Mouse (Mus musculus) liver, postnatal 0 days (tissue): ENCODE measurements at regions not wholly inside any gene's neighbourhood (a gene's known extent, or its start where the extent isn't known, plus 50 kb on each side); places are given as distances from the start of the nearest gene placed in this dataset.

Experiments
- ATAC-seq: fragments of 200-750 bp; cut with Nextera tagmentation; 2 replicates; pipeline ENCODE4 v1.8.0; 2017; ENCODE audit warnings: mild to moderate bottlenecking, moderate library complexity
- DNase-seq: peaks from one replicate; pipeline ENCODE4 v3.0.0-alpha.2; 2016
- H3K27ac ChIP-seq: fragments of 300-500 bp; sonication (generic); 2 replicates; pipeline ENCODE4 v1.5.1; 2014; ENCODE audit warnings: antibody characterized with exemption, moderate library complexity, mild to moderate bottlenecking, low read depth
- H3K27me3 ChIP-seq: fragments of 300-500 bp; sonication (generic); 2 replicates; pipeline ENCODE4 v1.6.1; 2014; ENCODE audit warnings: low read length, control low read depth, mixed read lengths; ENCODE audit not compliant: insufficient read depth
- H3K36me3 ChIP-seq: fragments of 300-500 bp; sonication (generic); replicated peaks from 2 replicates; pipeline ENCODE4 v1.6.1; 2014; ENCODE audit warnings: mild to moderate bottlenecking, control low read depth, low read length, moderate library complexity, mixed read lengths; ENCODE audit not compliant: insufficient read depth
- H3K4me1 ChIP-seq: fragments of 300-500 bp; sonication (generic); 2 replicates; pipeline ENCODE4 v1.6.1; 2014; ENCODE audit warnings: antibody characterized with exemption, mild to moderate bottlenecking, control low read depth; ENCODE audit not compliant: insufficient read depth
- H3K4me2 ChIP-seq: fragments of 300-500 bp; sonication (generic); 2 replicates; pipeline ENCODE4 v1.6.1; 2014; ENCODE audit warnings: low read depth, mild to moderate bottlenecking, low read length, moderate library complexity, mixed read lengths
- H3K4me3 ChIP-seq: fragments of 300-500 bp; sonication (generic); 2 replicates; pipeline ENCODE4 v1.5.1; 2014; ENCODE audit warnings: low read depth, low read length
- H3K9ac ChIP-seq: fragments of 300-500 bp; sonication (generic); replicated peaks from 2 replicates; pipeline ENCODE4 v1.6.1; 2014; ENCODE audit warnings: mild to moderate bottlenecking, moderate library complexity
- H3K9me3 ChIP-seq: fragments of 300-500 bp; sonication (generic); 2 replicates; pipeline ENCODE4 v1.6.1; 2016; ENCODE audit warnings: mild to moderate bottlenecking, control low read depth, low read length, mixed read lengths
- CTCF ChIP-seq: sonication (generic); IDR thresholded peaks from 2 replicates; pipeline ENCODE4 v1.5.1; 2016; ENCODE audit warnings: antibody characterized with exemption, low read depth
- EP300 ChIP-seq: IDR thresholded peaks from 2 replicates; pipeline ENCODE4 v1.6.1; 2016; ENCODE audit warnings: antibody characterized with exemption, low read depth, mild to moderate bottlenecking
- WGBS: fragments of 180-500 bp; shearing (Covaris S2); extraction: QIAGEN DNeasy Blood & Tissue Kit; methylation state at CpG from one replicate; pipeline ENCODE4 v1.1.7; 2014; ENCODE audit not compliant: insufficient replicate concordance; 5-methylcytosine and 5-hydroxymethylcytosine counted together

DNA sequence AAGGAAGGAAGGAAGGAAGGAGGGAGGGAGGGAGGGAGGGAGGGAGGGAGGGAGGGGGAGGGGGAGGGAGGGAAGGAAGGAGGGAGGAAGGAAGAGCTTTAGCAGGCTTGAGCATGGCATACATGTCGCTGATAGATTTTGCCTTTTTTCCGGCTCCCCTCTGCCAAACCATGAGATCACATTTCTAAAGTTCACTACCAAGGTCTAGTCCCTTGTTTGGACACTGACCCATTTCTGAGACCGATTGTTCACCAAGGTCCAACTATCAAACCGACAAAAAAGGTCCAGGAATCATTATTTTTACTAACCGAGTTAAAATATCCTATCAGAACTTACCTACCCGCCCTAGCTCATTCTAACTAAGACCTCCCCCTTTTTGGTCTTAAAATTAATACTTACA lies 120.1 kb downstream of the Sox2 start:
- WGBS: 62% methylated on average over 6 of the region's 6 CpGs
- Histone ChIP-seq H3K27ac (no peak overlapping the region), H3K4me2 (no peak overlapping the region), H3K27me3 (no peaks in the 10 kb centered on the region), H3K36me3 (no peaks in the 10 kb centered on the region), H3K9ac (no peak overlapping the region), H3K4me3 (no peak overlapping the region), H3K4me1 (no peaks in the 10 kb centered on the region), H3K9me3 (no peaks in the 10 kb centered on the region)
- ATAC-seq (no peak), DNase-seq (no peak)
- TF ChIP-seq CTCF (no peak), EP300 (no peak)

GRCm38 (mm10) chr3:34772035-34772434 lies 121.8 kb downstream of the Sox2 start:
- Histone ChIP-seq H3K27me3 (no peaks in the 10 kb centered on the region), H3K36me3 (no peaks in the 10 kb centered on the region), H3K4me2 (no peak overlapping the region), H3K9ac (no peak overlapping the region), H3K9me3 (no peaks in the 10 kb centered on the region), H3K27ac (no peak overlapping the region), H3K4me3 (no peak overlapping the region), H3K4me1 (no peaks in the 10 kb centered on the region)
- no peak for DNase-seq
- WGBS: 59% methylated on average over 3 of the region's 3 CpGs
- TF ChIP-seq EP300 (no peak), CTCF (no peak)
- no peak for ATAC-seq

- DNase-seq (no peak), ATAC-seq (no peak)
- Histone ChIP-seq H3K4me2 (no peak overlapping the region), H3K9ac (no peak overlapping the region), H3K27ac (no peak overlapping the region), H3K4me3 (no peak overlapping the region), H3K27me3 (no peaks in the 10 kb centered on the region), H3K36me3 (no peaks in the 10 kb centered on the region), H3K4me1 (no peaks in the 10 kb centered on the region), H3K9me3 (no peaks in the 10 kb centered on the region)
- TF ChIP-seq EP300 (no peak), CTCF (no peak)
- 31% methylated on average over 23 of the region's 23 CpGs for WGBS
These were observed 123.6 kb downstream of the Sox2 start for GRCm38 (mm10) chr3:34773678-34774425.

DNA sequence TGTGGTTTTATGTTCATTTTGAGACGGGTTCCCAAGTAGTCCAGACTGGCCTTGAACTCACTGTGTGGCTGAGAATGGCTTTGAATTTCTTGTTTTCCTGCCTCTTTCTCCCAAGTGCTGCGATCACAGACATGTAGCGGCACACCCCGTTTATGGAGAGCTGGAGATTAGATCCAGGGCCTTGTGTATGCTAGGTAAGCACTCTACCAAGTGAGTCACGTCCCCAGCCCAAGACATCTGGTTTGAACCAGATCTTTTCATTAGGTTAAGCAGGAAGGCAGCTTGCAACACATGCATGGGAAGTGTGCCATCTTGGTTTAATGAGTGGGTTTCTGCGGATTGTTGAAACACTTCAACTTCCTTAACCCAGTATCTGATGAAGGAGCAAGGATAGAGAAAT lies 131.6 kb downstream of the Sox2 start:
- Histone ChIP-seq H3K36me3 (no peaks in the 10 kb centered on the region), H3K27me3 (no peaks in the 10 kb centered on the region), H3K27ac (no peak overlapping the region), H3K9me3 (no peaks in the 10 kb centered on the region), H3K9ac (no peak overlapping the region), H3K4me1 (no peaks in the 10 kb centered on the region), H3K4me3 (no peak overlapping the region), H3K4me2 (no peak overlapping the region)
- TF ChIP-seq EP300 (no peak), CTCF (no peak)
- no peak for DNase-seq
- 72% methylated on average over 6 of the region's 6 CpGs for WGBS
- no peak for ATAC-seq

- WGBS: 63% methylated on average over 1 of the region's 1 CpGs
- no peaks in the 10 kb centered on the region for H3K27me3 ChIP-seq
- H3K36me3 ChIP-seq: no peaks in the 10 kb centered on the region
- H3K4me1 ChIP-seq: no peaks in the 10 kb centered on the region
- H3K4me2 ChIP-seq: no peak overlapping the region
- ATAC-seq: no peak
- no peak overlapping the region for H3K27ac ChIP-seq
- no peak overlapping the region for H3K4me3 ChIP-seq
- no peak for DNase-seq
- H3K9me3 ChIP-seq: no peaks in the 10 kb centered on the region
- H3K9ac ChIP-seq: no peak overlapping the region
- TF ChIP-seq EP300: no peak
- TF ChIP-seq CTCF: no peak
These were observed 133.2 kb downstream of the Sox2 start for GRCm38 (mm10) chr3:34783398-34783797.

DNA sequence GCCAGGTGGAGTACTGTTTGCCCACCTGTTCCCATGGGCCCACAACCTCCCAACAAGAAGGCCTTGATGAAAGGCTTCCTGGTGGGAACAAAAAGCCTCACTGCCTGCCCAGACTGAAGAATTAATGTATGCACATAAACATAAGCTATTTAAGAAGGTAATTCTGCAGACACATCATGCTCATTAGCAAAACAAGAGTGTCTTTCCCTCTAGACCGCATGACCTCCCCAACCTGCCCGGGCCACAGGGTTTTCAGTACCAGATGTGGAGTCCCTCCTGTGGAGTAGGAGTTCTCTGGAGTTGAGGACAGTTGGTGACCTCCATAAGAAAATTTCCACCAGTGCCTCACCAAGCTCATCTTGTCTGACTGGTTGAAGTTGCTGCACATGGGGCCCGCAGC lies 137.0 kb downstream of the Sox2 start:
- no peaks in the 10 kb centered on the region for H3K9me3 ChIP-seq
- H3K4me3 ChIP-seq: no peak overlapping the region
- H3K27ac ChIP-seq: no peak overlapping the region
- no peak for ATAC-seq
- H3K36me3 ChIP-seq: no peaks in the 10 kb centered on the region
- no peak overlapping the region for H3K9ac ChIP-seq
- H3K27me3 ChIP-seq: no peaks in the 10 kb centered on the region
- H3K4me2 ChIP-seq: no peak overlapping the region
- DNase-seq: no peak
- WGBS: 63% methylated on average over 3 of the region's 3 CpGs
- TF ChIP-seq CTCF (no peak), EP300 (no peak)
- H3K4me1 ChIP-seq: no peaks in the 10 kb centered on the region
